Mouse (Mus musculus) CH12.LX (cell line): Measurements from ENCODE around the gene Tmem185b. TPM values are rescaled to one million over a fixed set of nuclear protein-coding genes. Genes with fewer than 3 reads are reported as not detected.

Experiments
- DNase-seq: peaks from one replicate; pipeline ENCODE4 v3.0.0-alpha.2; 2013; ENCODE audit errors: extremely low read depth
- H3K27ac ChIP-seq: 2 replicates; pipeline ENCODE4 v1.5.1; 2012; ENCODE audit warnings: low read depth, mild to moderate bottlenecking, control low read depth, moderate library complexity; ENCODE audit not compliant: insufficient read depth
- H3K27me3 ChIP-seq: replicated peaks from 2 replicates; pipeline ENCODE3; 2012; ENCODE audit warnings: inconsistent platforms
- H3K36me3 ChIP-seq, 2 experiments: replicated peaks in 1 of 2; 2 replicates each; pipeline versions ENCODE3 to v1.6.1; 2012; ENCODE audit warnings: inconsistent platforms in 1 of 2, low read length in 1 of 2, mild to moderate bottlenecking in 1 of 2, mixed read lengths in 1 of 2, moderate library complexity in 1 of 2; ENCODE audit not compliant: control insufficient read depth in 1 of 2, insufficient read depth in 1 of 2
- H3K4me1 ChIP-seq, 2 experiments: 2 replicates each; pipeline ENCODE4 v1.6.1; 2012; ENCODE audit warnings: inconsistent platforms in 1 of 2, moderate library complexity in 1 of 2; ENCODE audit not compliant: insufficient read depth in 2 of 2, control insufficient read depth in 1 of 2
- H3K4me2 ChIP-seq: 2 replicates; pipeline ENCODE4 v1.6.1; 2012; ENCODE audit warnings: low read depth, mild to moderate bottlenecking, control low read depth; ENCODE audit not compliant: poor library complexity, insufficient read depth, severe bottlenecking
- H3K4me3 ChIP-seq, 3 experiments: fragments of 150-350 bp in 1 of 3; sonication (generic) in 1 of 3; replicated peaks in 1 of 3; 2 replicates each; pipeline versions ENCODE3 to v1.5.1; 2011 to 2012; ENCODE audit warnings: low read depth in 2 of 3, low read length in 2 of 3, mild to moderate bottlenecking in 2 of 3, moderate library complexity in 2 of 3, control low read depth in 1 of 3, improper control_type of control experiment in 1 of 3, inconsistent platforms in 1 of 3, mixed read lengths in 1 of 3; ENCODE audit not compliant: poor library complexity in 1 of 3
- H3K79me2 ChIP-seq: replicated peaks from 2 replicates; pipeline ENCODE4 v1.6.1; 2012; ENCODE audit warnings: mild to moderate bottlenecking, moderate library complexity; ENCODE audit not compliant: control insufficient read depth, poor library complexity, insufficient read depth, severe bottlenecking; ENCODE audit errors: extremely low read depth
- H3K9ac ChIP-seq: 2 replicates; pipeline ENCODE4 v1.6.1; 2012; ENCODE audit warnings: low read depth, mild to moderate bottlenecking, control low read depth, moderate library complexity; ENCODE audit not compliant: insufficient read depth
- H3K9me3 ChIP-seq: replicated peaks from 2 replicates; pipeline ENCODE3; 2012; ENCODE audit warnings: low read length, inconsistent platforms, mixed read lengths
- BHLHE40 ChIP-seq: IDR thresholded peaks from 2 replicates; pipeline ENCODE4 v1.6.1; 2011; ENCODE audit warnings: mild to moderate bottlenecking, low read depth, low read length, improper control_type of control experiment
- CHD1 ChIP-seq: IDR thresholded peaks from 2 replicates; pipeline ENCODE4 v1.6.1; 2012; ENCODE audit warnings: low read depth, low read length, improper control_type of control experiment, inconsistent platforms
- CHD2 ChIP-seq: IDR thresholded peaks from 2 replicates; pipeline ENCODE4 v1.6.1; 2011; ENCODE audit warnings: low read length, improper control_type of control experiment
- CTCF ChIP-seq, 2 experiments: IDR thresholded peaks in 1 of 2; conservative IDR thresholded peaks in 1 of 2; 2 replicates each; pipeline ENCODE4 v1.5.1; 2011 to 2012; ENCODE audit warnings: low read depth in 2 of 2, low read length in 2 of 2, improper control_type of control experiment in 1 of 2, inconsistent platforms in 1 of 2, mild to moderate bottlenecking in 1 of 2, moderate library complexity in 1 of 2
- E2F4 ChIP-seq: IDR thresholded peaks from 2 replicates; pipeline ENCODE4 v1.6.1; 2011; ENCODE audit warnings: low read depth, low read length, improper control_type of control experiment; ENCODE audit not compliant: insufficient replicate concordance
- GABPA ChIP-seq: IDR thresholded peaks from 2 replicates; pipeline ENCODE4 v1.6.1; 2012; ENCODE audit warnings: low read depth, low read length, improper control_type of control experiment, inconsistent platforms; ENCODE audit not compliant: insufficient replicate concordance
- IRF4 ChIP-seq: IDR thresholded peaks from 2 replicates; pipeline ENCODE4 v1.6.1; 2014; ENCODE audit warnings: low read depth, mild to moderate bottlenecking, inconsistent platforms, low read length, improper control_type of control experiment
- JUN ChIP-seq: IDR thresholded peaks from 2 replicates; pipeline ENCODE4 v1.6.1; 2011; ENCODE audit warnings: low read depth, mild to moderate bottlenecking, low read length, improper control_type of control experiment, moderate library complexity; ENCODE audit not compliant: insufficient read depth
- KAT2A ChIP-seq: IDR thresholded peaks from 2 replicates; pipeline ENCODE4 v1.6.1; 2012; ENCODE audit warnings: low read length, improper control_type of control experiment, inconsistent platforms; ENCODE audit not compliant: insufficient replicate concordance
- MAFK ChIP-seq: IDR thresholded peaks from 2 replicates; pipeline ENCODE4 v1.6.1; 2011; ENCODE audit warnings: low read length, improper control_type of control experiment; ENCODE audit not compliant: insufficient replicate concordance
- MAX ChIP-seq: IDR thresholded peaks from 2 replicates; pipeline ENCODE4 v1.6.1; 2011; ENCODE audit warnings: low read length, improper control_type of control experiment
- MAZ ChIP-seq: IDR thresholded peaks from 2 replicates; pipeline ENCODE4 v1.6.1; 2012; ENCODE audit warnings: low read depth, mild to moderate bottlenecking, inconsistent platforms, low read length, improper control_type of control experiment, moderate library complexity
- MEF2A ChIP-seq: IDR thresholded peaks from 2 replicates; pipeline ENCODE4 v1.6.1; 2014; ENCODE audit warnings: low read depth, mild to moderate bottlenecking, inconsistent platforms, low read length, improper control_type of control experiment, borderline replicate concordance
- MXI1 ChIP-seq: IDR thresholded peaks from 2 replicates; pipeline ENCODE4 v1.6.1; 2011; ENCODE audit warnings: mild to moderate bottlenecking, low read depth, low read length, improper control_type of control experiment
- POLR2AphosphoS2 ChIP-seq: IDR thresholded peaks from 2 replicates; pipeline ENCODE4 v1.6.1; 2011; ENCODE audit warnings: low read depth, low read length, improper control_type of control experiment
- RAD21 ChIP-seq: IDR thresholded peaks from 2 replicates; pipeline ENCODE4 v1.6.1; 2011; ENCODE audit warnings: low read depth, mild to moderate bottlenecking, low read length, improper control_type of control experiment, moderate library complexity
- SIN3A ChIP-seq: IDR thresholded peaks from 2 replicates; pipeline ENCODE4 v1.6.1; 2012; ENCODE audit warnings: low read length, improper control_type of control experiment, inconsistent platforms
- SMC3 ChIP-seq: IDR thresholded peaks from 2 replicates; pipeline ENCODE4 v1.6.1; 2011; ENCODE audit warnings: low read depth, low read length, improper control_type of control experiment
- TBP ChIP-seq: conservative IDR thresholded peaks from 2 replicates; pipeline ENCODE4 v1.6.1; 2011; ENCODE audit warnings: low read depth, low read length, improper control_type of control experiment
- UBTF ChIP-seq: IDR thresholded peaks from 2 replicates; pipeline ENCODE4 v1.6.1; 2012; ENCODE audit warnings: low read depth, mild to moderate bottlenecking, inconsistent platforms, low read length, improper control_type of control experiment, moderate library complexity
- USF1 ChIP-seq: IDR thresholded peaks from 2 replicates; pipeline ENCODE4 v1.6.1; 2014; ENCODE audit warnings: low read depth, mild to moderate bottlenecking, inconsistent platforms, low read length, improper control_type of control experiment
- USF2 ChIP-seq: conservative IDR thresholded peaks from 2 replicates; pipeline ENCODE4 v1.6.1; 2011; ENCODE audit warnings: low read depth, low read length, improper control_type of control experiment
- ZKSCAN1 ChIP-seq: IDR thresholded peaks from 2 replicates; pipeline ENCODE4 v1.6.1; 2012; ENCODE audit warnings: low read depth, inconsistent platforms, low read length, improper control_type of control experiment, borderline replicate concordance
- dilution Hi-C: fragments of 300-500 bp; cut with MboI; formaldehyde crosslinking; loops from 2 replicates; pipeline ENCODE4 v1.14.3; 2020; ENCODE audit warnings: low sequenced_read_pairs; ENCODE audit not compliant: extremely low pct_unique_long_range_greater_than_20kb, extremely low pct_ligation_motif_present
- in situ Hi-C: fragments of 300-500 bp; cut with MboI; formaldehyde crosslinking; loops from 3 replicates; pipeline ENCODE4 v1.14.3; 2019; ENCODE audit warnings: low sequenced_read_pairs, low pct_ligation_motif_present, low pct_unique_long_range_greater_than_20kb, mixed read lengths
- polyA plus RNA-seq: library from polyadenylated mRNA; unstranded; fragments of >175 nt; gene quantifications from 2 replicates; pipeline ENCODE4 v1.2.1, GENCODE M21; 2012; ENCODE audit warnings: low read depth; ENCODE audit not compliant: insufficient read length
- total RNA-seq, 2 experiments: library from RNA; depleted of rRNA; stranded (reverse); fragments of 300-350 nt in 1 of 2; fragments of >200 nt in 1 of 2; gene quantifications; 2 replicates each; pipeline ENCODE4 v1.2.3; 2012 to 2014

Tmem185b gene
- total and polyA plus RNA-seq, 3 experiments: 11.7 to 14.9 (median 13.4) TPM

DNA sequence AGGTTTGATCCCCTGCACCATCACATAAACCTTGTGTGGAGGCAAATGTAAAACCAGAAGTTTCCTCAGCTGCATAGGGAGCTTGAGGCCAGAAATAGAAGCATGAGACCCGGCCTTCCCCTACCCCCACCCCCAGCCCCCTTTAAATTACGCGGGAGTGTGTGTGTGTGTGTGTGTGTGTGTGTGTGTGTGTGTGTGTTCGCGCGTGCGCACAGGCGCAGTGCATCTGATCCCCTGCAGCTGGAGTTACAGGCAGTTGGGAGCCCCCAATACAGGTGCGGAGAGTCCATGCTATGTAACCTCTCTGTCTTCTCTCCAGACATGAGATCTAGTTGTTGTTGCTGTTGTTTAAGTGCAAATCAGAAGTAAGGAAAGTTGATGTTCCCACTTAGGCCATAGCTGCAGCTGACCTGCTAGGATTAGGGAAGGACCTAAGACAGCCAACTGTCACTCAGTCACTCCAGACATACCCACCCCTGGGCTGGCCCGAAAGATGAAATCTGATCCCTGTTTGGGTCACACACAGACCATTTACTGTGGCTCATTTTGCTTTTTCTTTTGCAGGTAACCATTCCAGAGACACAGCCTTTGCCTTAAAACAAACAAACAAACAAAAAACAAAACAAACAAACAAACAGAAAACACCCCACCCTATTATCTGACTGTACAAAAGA lies 37.9 kb upstream of the Tmem185b start:
- H3K4me3 ChIP-seq: no peak overlapping the region
- dilution Hi-C loops: no loop called here
- DNase-seq: no peak
- H3K9me3 ChIP-seq: no peaks in the 10 kb centered on the region
- peaks cover 4 to 6% of the 10 kb centered on the region in 2 experiments; a peak in 1 of 4 replicates for H3K4me1 ChIP-seq
- TF ChIP-seq MEF2A (no peak), UBTF (no peak), MAZ (no peak), CTCF (conservative IDR thresholded peaks at IDR 0.05 in 1 of 2, IDR thresholded peaks at IDR 0.05 in 1 of 2; ENCODE audit: low read depth in 2 of 2, low read length in 2 of 2) (no peak), USF1 (no peak), SIN3A (no peak)
- no peaks in the 10 kb centered on the region for H3K79me2 ChIP-seq
- H3K27ac ChIP-seq: no peak overlapping the region
- H3K4me2 ChIP-seq: no peak overlapping the region
- H3K27me3 ChIP-seq: no peaks in the 10 kb centered on the region
- no peak overlapping the region for H3K9ac ChIP-seq
- in situ Hi-C loops: loop anchor here (25.0 kb wide), 1 partner anchor 401 kb away; no protein-coding TSS in a partner anchor
- H3K36me3 ChIP-seq: peaks cover 0 to 20% of the 10 kb centered on the region in 2 experiments

DNA sequence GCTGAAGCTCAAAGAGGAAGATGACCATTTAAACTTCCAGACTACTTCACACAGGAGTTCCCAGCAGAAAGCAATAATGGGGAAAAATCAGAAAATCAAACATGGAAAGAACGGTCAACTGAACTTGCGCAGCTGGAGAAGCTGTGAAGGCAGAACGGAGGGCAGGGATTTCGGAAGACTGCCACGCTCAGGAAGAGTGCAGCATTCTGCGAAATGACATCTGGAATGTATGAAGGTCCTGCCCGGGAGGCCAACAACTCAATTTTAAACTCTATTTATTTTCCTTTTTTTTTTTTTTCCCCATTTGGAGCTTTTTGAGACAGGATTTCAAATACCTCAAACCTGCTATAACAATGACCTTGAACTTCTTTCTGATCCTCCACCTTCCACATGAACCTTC lies 35.2 kb upstream of the Tmem185b start:
- H3K27ac ChIP-seq: no peak overlapping the region
- no peaks in the 10 kb centered on the region for H3K9me3 ChIP-seq
- H3K4me3 ChIP-seq: no peak overlapping the region
- H3K4me2 ChIP-seq: no peak overlapping the region
- no peak overlapping the region for H3K9ac ChIP-seq
- no peaks in the 10 kb centered on the region for H3K79me2 ChIP-seq
- DNase-seq: no peak
- in situ Hi-C loops (loop anchor here (25.0 kb wide), 1 partner anchor 403 kb away; no protein-coding TSS in a partner anchor), dilution Hi-C loops (no loop called here)
- H3K27me3 ChIP-seq: no peaks in the 10 kb centered on the region
- peaks cover 0 to 28% of the 10 kb centered on the region in 2 experiments for H3K36me3 ChIP-seq
- H3K4me1 ChIP-seq: 0 out of 4 replicates have a peak, but pooled peaks cover 0 to 4% of the 10 kb centered on the region in 2 experiments
- TF ChIP-seq ZKSCAN1: no peak
- TF ChIP-seq TBP: no peak
- no peak for TF ChIP-seq MXI1
- TF ChIP-seq SMC3: no peak
- TF ChIP-seq BHLHE40: no peak
- TF ChIP-seq, all 38 proteins: peak for 0

GRCm38 (mm10) chr1:119492097-119492496 lies 33.9 kb upstream of the Tmem185b start:
- no peak overlapping the region for H3K9ac ChIP-seq
- no peak overlapping the region for H3K27ac ChIP-seq
- in situ Hi-C loops: loop anchor here (25.0 kb wide), 1 partner anchor 405 kb away; no protein-coding TSS in a partner anchor
- TF ChIP-seq USF2: no peak
- no peak for TF ChIP-seq CHD2
- no peak for TF ChIP-seq TBP
- no peak for TF ChIP-seq MAFK
- no peak for TF ChIP-seq MEF2A
- no peak for TF ChIP-seq E2F4
- no peak for TF ChIP-seq POLR2AphosphoS2
- TF ChIP-seq KAT2A: no peak
- no peak for TF ChIP-seq MAX
- TF ChIP-seq CHD1: no peak
- no peak for TF ChIP-seq RAD21
- no peak for TF ChIP-seq JUN
- no peak for TF ChIP-seq GABPA
- TF ChIP-seq IRF4: no peak
- H3K4me2 ChIP-seq: no peak overlapping the region
- peaks cover 0 to 33% of the 10 kb centered on the region in 2 experiments for H3K36me3 ChIP-seq
- dilution Hi-C loops: no loop called here
- no peaks in the 10 kb centered on the region for H3K9me3 ChIP-seq
- H3K4me1 ChIP-seq: 0 out of 4 replicates have a peak, but pooled peaks cover 0 to 4% of the 10 kb centered on the region in 2 experiments
- H3K79me2 ChIP-seq: no peaks in the 10 kb centered on the region
- H3K27me3 ChIP-seq: no peaks in the 10 kb centered on the region
- no peak for DNase-seq
- no peak overlapping the region for H3K4me3 ChIP-seq
